Mouse (Mus musculus) heart, embryonic 11.5 days (tissue): Measurements from ENCODE around the gene Shmt2. TPM values are rescaled to one million over a fixed set of nuclear protein-coding genes. Genes with fewer than 3 reads are reported as not detected.

ENCODE experiments used
- ATAC-seq: fragments of 200-750 bp; cut with Nextera tagmentation; replicated peaks from 2 replicates; pipeline ENCODE4 v1.8.0; 2017; ENCODE audit warnings: moderate library complexity; ENCODE audit not compliant: insufficient number of reproducible peaks, low FRiP score, low TSS enrichment
- H3K27ac ChIP-seq: fragments of 300-500 bp; sonication (generic); 2 replicates; pipeline ENCODE4 v1.5.1; 2014; ENCODE audit warnings: mild to moderate bottlenecking, low read depth, low read length
- H3K27me3 ChIP-seq: fragments of 300-500 bp; sonication (generic); 2 replicates; pipeline ENCODE4 v1.6.1; 2014; ENCODE audit warnings: mild to moderate bottlenecking, low read length, mixed read lengths; ENCODE audit not compliant: control insufficient read depth, insufficient read depth
- H3K36me3 ChIP-seq: fragments of 300-500 bp; sonication (generic); 2 replicates; pipeline ENCODE4 v1.6.1; 2014; ENCODE audit warnings: mild to moderate bottlenecking, low read length, moderate library complexity, mixed read lengths; ENCODE audit not compliant: control insufficient read depth, insufficient read depth
- H3K4me1 ChIP-seq: fragments of 300-500 bp; sonication (generic); 2 replicates; pipeline ENCODE4 v1.6.1; 2014; ENCODE audit warnings: low read length; ENCODE audit not compliant: control insufficient read depth, insufficient read depth
- H3K4me2 ChIP-seq: fragments of 300-500 bp; sonication (generic); 2 replicates; pipeline ENCODE4 v1.6.1; 2014; ENCODE audit warnings: mild to moderate bottlenecking, moderate library complexity
- H3K4me3 ChIP-seq: fragments of 300-500 bp; sonication (generic); 2 replicates; pipeline ENCODE4 v1.5.1; 2014; ENCODE audit warnings: low read depth, low read length
- H3K9ac ChIP-seq: fragments of 300-500 bp; sonication (generic); 2 replicates; pipeline ENCODE4 v1.6.1; 2014; ENCODE audit warnings: mild to moderate bottlenecking, low read depth, low read length, moderate library complexity
- H3K9me3 ChIP-seq: fragments of 300-500 bp; sonication (generic); replicated peaks from 2 replicates; pipeline ENCODE4 v1.6.1; 2016; ENCODE audit warnings: low read length; ENCODE audit not compliant: control insufficient read depth
- WGBS: fragments of 180-500 bp; shearing (Covaris S2); extraction: QIAGEN DNeasy Blood & Tissue Kit; methylation state at CpG from one replicate; pipeline ENCODE4 v1.1.7; 2014; ENCODE audit not compliant: insufficient replicate concordance; 5-methylcytosine and 5-hydroxymethylcytosine counted together
- polyA plus RNA-seq: library from polyadenylated mRNA; unstranded; fragments of >200 nt; fragmentation: Nextera tagmentation; extraction: Ambion mirVana; gene quantifications from 2 replicates; pipeline ENCODE4 v1.2.1, GENCODE M21; 2014

Gene Shmt2
- polyA plus RNA-seq, 1 experiment from 2014 or later, result 82.7 TPM

- Histone ChIP-seq H3K27ac (no peak overlapping the region), H3K27me3 (peaks cover 87% of the 10 kb centered on the region), H3K4me3 (peak overlapping the region; percentile 29), H3K36me3 (no peaks in the 10 kb centered on the region), H3K9ac (no peak overlapping the region), H3K4me2 (peak overlapping the region; percentile 51), H3K9me3 (no peaks in the 10 kb centered on the region), H3K4me1 (peaks cover 14% of the 10 kb centered on the region)
- whole genome bisulfite sequencing, result under 1% methylated on average over 26 of the region's 26 CpGs
- ATAC-seq, result no peak; the same call in 1 of the 2 replicates
Observed at GRCm38 (mm10) chr10:127526681-127527080, 4.4 kb upstream of the Shmt2 start.

DNA sequence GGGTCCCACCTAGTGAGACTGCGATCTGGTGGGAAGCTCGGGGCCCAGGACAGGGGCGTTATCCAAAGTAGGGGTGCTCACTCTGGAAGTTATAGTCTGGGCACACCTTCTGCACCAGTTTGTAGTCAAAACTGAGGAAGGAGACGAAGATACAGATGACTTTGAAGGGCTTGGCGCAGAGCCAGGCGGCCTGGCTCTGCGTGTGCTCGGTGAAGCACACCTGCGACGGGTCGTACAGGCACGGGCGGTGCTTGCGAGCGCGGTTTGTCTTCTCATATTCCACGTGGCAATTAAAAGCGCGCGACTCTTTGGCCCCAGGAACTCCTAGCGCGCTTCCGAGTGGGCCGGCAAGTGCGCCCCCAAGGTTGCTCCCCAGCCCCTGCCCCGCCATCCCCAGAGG lies 3.8 kb upstream of the Shmt2 start:
- peaks cover 21% of the 10 kb centered on the region for H3K4me1 ChIP-seq
- H3K27me3 ChIP-seq, result peaks cover 80% of the 10 kb centered on the region
- no peaks in the 10 kb centered on the region for H3K9me3 ChIP-seq
- no peak overlapping the region for H3K27ac ChIP-seq
- 3% methylated on average over 26 of the region's 26 CpGs for WGBS
- peak overlapping the region; percentile 51 for H3K4me2 ChIP-seq
- peak overlapping the region; percentile 29 for H3K4me3 ChIP-seq
- ATAC-seq, result no peak
- no peak overlapping the region for H3K9ac ChIP-seq
- no peaks in the 10 kb centered on the region for H3K36me3 ChIP-seq

GRCm38 (mm10) chr10:127524646-127525255 lies 2.5 kb upstream of the Shmt2 start:
- peaks cover 68% of the 10 kb centered on the region for H3K27me3 ChIP-seq
- WGBS, result 2% methylated on average over 22 of the region's 23 CpGs
- peaks cover 3% of the 10 kb centered on the region; the same call in 1 of the 2 replicates for H3K36me3 ChIP-seq
- no peak overlapping the region for H3K27ac ChIP-seq
- H3K4me2 ChIP-seq, result peak overlapping the region; percentile 1; the same call in 1 of the 2 replicates
- no peaks in the 10 kb centered on the region for H3K9me3 ChIP-seq
- ATAC-seq, result no peak
- H3K4me1 ChIP-seq, result peaks cover 23% of the 10 kb centered on the region
- no peak overlapping the region; the same call in 1 of the 2 replicates for H3K4me3 ChIP-seq
- no peak overlapping the region for H3K9ac ChIP-seq

DNA sequence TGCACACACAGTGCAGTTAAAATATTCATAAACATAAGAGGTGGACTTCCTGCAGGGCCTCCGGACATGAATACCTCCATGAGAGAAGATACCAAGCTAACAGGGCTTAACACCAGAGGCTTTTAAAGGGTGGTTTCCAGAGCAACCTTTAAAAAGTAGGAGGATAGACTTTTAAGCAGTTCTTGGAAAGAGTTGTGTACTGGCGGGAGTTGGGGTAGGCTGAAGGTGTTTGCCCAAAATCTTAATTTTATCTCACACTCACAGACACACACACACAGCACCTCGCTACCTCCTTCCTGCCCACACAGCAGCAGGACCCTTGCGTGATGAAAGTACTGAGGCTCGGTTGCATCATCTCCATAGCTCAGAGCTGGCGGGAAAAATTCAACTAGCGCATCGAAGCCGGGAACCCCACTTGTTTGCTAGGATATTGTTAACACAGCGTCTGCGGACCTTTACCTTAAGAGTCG lies 598 bp downstream of the Shmt2 start:
- 10% methylated on average over 12 of the region's 12 CpGs for WGBS
- Histone ChIP-seq H3K27ac (no peak overlapping the region), H3K36me3 (peaks cover 8% of the 10 kb centered on the region; the same call in 1 of the 2 replicates), H3K9me3 (no peaks in the 10 kb centered on the region), H3K27me3 (peaks cover 36% of the 10 kb centered on the region), H3K4me3 (peak overlapping the region; percentile 55), H3K4me2 (peak overlapping the region; percentile 75), H3K4me1 (peaks cover 22% of the 10 kb centered on the region), H3K9ac (peak overlapping the region; percentile 56)
- ATAC-seq, result no peak

DNA sequence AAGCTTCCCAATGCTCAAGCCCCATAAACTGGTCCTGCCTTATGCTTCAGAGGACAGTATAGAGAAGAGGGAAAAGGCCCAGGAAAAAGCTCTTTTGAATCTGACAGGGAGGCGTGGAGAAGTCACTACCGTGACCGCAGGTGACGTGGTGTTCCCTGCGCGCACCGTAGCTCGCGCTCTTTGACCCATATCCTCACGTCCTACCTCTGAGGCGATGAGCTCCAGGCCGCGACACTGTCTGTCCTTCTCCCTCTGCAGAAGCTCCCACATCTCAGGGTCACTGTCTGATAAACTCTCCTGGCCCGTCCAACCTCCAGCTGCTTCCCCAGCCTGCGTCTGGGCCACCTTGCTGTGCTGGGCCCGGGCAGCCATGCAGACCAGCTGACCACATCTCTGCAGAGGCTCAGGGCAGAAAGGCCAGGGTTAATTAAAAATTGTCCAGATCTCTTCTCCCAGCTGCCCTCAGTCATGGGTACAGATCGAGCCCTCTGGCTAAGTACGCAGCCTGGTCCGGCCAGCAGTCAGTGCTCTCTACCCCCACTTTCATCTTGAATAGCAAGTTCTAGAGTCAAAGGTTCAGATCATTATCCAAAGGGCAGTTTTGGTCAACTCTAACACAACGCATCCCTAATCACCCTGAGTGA lies 1.4 kb downstream of the Shmt2 start:
- peak overlapping the region; percentile 55 for H3K4me3 ChIP-seq
- H3K9ac ChIP-seq, result peak overlapping the region; percentile 56; the same call in 1 of the 2 replicates
- H3K9me3 ChIP-seq, result no peaks in the 10 kb centered on the region
- H3K4me1 ChIP-seq, result peaks cover 25% of the 10 kb centered on the region
- peaks cover 8% of the 10 kb centered on the region; the same call in 1 of the 2 replicates for H3K36me3 ChIP-seq
- peaks cover 34% of the 10 kb centered on the region for H3K27me3 ChIP-seq
- ATAC-seq, result no peak
- WGBS, result 81% methylated on average over 20 of the region's 20 CpGs
- H3K4me2 ChIP-seq, result peak overlapping the region; percentile 75
- H3K27ac ChIP-seq, result no peak overlapping the region

GRCm38 (mm10) chr10:127519903-127520713 lies 2.1 kb downstream of the Shmt2 start:
- peak overlapping the region; percentile 12; the same call in 1 of the 2 replicates for H3K4me3 ChIP-seq
- no peak overlapping the region for H3K27ac ChIP-seq
- H3K27me3 ChIP-seq, result peaks cover 32% of the 10 kb centered on the region
- H3K4me2 ChIP-seq, result peak overlapping the region; percentile 75
- no peaks in the 10 kb centered on the region for H3K9me3 ChIP-seq
- ATAC-seq, result no peak
- no peak overlapping the region for H3K9ac ChIP-seq
- 90% methylated on average over 37 of the region's 37 CpGs for WGBS
- H3K36me3 ChIP-seq, result peaks cover 8% of the 10 kb centered on the region; the same call in 1 of the 2 replicates
- H3K4me1 ChIP-seq, result peaks cover 26% of the 10 kb centered on the region

DNA sequence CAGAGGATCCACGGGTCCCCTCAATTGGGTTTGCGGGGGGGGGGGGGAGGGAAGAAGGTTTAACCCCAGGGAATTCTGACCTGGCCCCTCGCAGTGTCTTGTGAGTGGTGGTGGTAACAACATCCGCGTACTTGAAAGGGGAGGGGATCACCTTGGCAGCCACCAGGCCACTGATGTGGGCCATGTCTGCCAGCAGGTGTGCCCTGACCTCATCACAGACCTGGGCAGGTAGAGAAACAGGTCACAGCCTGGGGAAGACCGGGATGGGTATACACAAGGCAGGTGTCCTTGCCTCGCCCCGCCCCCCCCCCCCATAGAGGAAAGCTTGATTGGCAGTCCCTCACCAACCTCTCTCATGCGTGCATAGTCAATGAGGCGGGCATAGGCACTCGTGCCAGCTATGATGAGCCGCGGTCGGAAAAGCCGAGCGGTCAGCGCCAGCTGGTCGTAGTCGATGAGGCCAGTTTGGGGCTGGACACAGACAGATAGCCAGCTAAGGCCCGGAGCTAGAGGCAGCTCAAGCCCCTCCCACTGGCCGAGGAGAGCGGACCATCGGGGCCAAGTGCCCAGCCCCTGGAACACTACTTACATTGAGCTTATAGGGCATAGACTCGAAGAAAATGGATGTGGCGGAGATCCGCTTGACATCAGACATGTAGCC lies 3.1 kb downstream of the Shmt2 start:
- 94% methylated on average over 25 of the region's 26 CpGs for WGBS

GRCm38 (mm10) chr10:127517941-127518340 lies 4.3 kb downstream of the Shmt2 start:
- Histone ChIP-seq H3K4me1 (peaks cover 46% of the 10 kb centered on the region), H3K4me3 (no peak overlapping the region), H3K9ac (no peak overlapping the region), H3K9me3 (no peaks in the 10 kb centered on the region), H3K27me3 (peaks cover 35% of the 10 kb centered on the region), H3K36me3 (peaks cover 8% of the 10 kb centered on the region; the same call in 1 of the 2 replicates), H3K4me2 (no peak overlapping the region), H3K27ac (no peak overlapping the region)
- WGBS, result 90% methylated on average over 22 of the region's 22 CpGs
- ATAC-seq, result no peak

More for the DNA sequence above, 3.1 kb downstream of the Shmt2 start:
- no peak for ATAC-seq
- Histone ChIP-seq H3K4me2 (no peak overlapping the region), H3K27ac (no peak overlapping the region), H3K36me3 (peaks cover 8% of the 10 kb centered on the region; the same call in 1 of the 2 replicates), H3K9me3 (no peaks in the 10 kb centered on the region), H3K9ac (no peak overlapping the region), H3K27me3 (peaks cover 32% of the 10 kb centered on the region), H3K4me3 (no peak overlapping the region), H3K4me1 (peaks cover 36% of the 10 kb centered on the region)
